Mouse (Mus musculus) ovary, adult 18-20 months (tissue): Measurements from ENCODE around the gene Ptk6.
A peak's percentile ranks its signal among the peaks of the same experiment; 100 is the strongest.
"Not testable (repeated sequence)": the region's sequence is repeated elsewhere in the genome, so short reads cannot be mapped to it uniquely, and the experiment has no call there.

Source experiments
- DNase-seq: peaks from one replicate; pipeline ENCODE4 v3.0.0; 2022; ENCODE audit warnings: low spot score, mixed read lengths

Gene Ptk6

GRCm38 (mm10) chr2:181219538-181220216 lies 17.1 kb upstream of the Ptk6 start, which contains the start of gene Fndc11:
Gene Fndc11, plus strand, starts transcription at chr2:181220013.
- peak; percentile 74 for DNase-seq

- DNase-seq = no peak
These were observed 16.4 kb upstream of the Ptk6 start for GRCm38 (mm10) chr2:181218881-181219485.

- no peak for DNase-seq
These were observed 13.4 kb upstream of the Ptk6 start for GRCm38 (mm10) chr2:181216037-181216436.

GRCm38 (mm10) chr2:181213021-181213445 lies 10.4 kb upstream of the Ptk6 start, which contains the start of gene Srms:
Gene Srms, minus strand, starts transcription at chr2:181213185.
- DNase-seq = no peak

GRCm38 (mm10) chr2:181212389-181213020 lies 9.9 kb upstream of the Ptk6 start:
- no peak for DNase-seq

- no peak for DNase-seq
These were observed 3.5 kb upstream of the Ptk6 start for GRCm38 (mm10) chr2:181206118-181206517.

- DNase-seq = no peak
These were observed 3.1 kb upstream of the Ptk6 start for GRCm38 (mm10) chr2:181205678-181206077.

- DNase-seq = no peak
These were observed 297 bp upstream of the Ptk6 start for GRCm38 (mm10) chr2:181202886-181203285.

- no peak for DNase-seq
These were observed 983 bp downstream of the Ptk6 start for GRCm38 (mm10) chr2:181201606-181202005.

GRCm38 (mm10) chr2:181196628-181197300 lies 5.8 kb downstream of the Ptk6 start:
- no peak for DNase-seq

- no peak for DNase-seq
These were observed 9.5 kb downstream of the Ptk6 start for GRCm38 (mm10) chr2:181193044-181193443.

- no peak for DNase-seq
These were observed 10.7 kb downstream of the Ptk6 start for GRCm38 (mm10) chr2:181191936-181192335.

- not testable (repeated sequence) for DNase-seq
These were observed 11.2 kb downstream of the Ptk6 start for GRCm38 (mm10) chr2:181191385-181191784.

- DNase-seq = no peak
These were observed 13.3 kb downstream of the Ptk6 start for GRCm38 (mm10) chr2:181189321-181189720.

- no peak for DNase-seq
These were observed 13.9 kb downstream of the Ptk6 start for GRCm38 (mm10) chr2:181188681-181189080.

GRCm38 (mm10) chr2:181187121-181188000 lies 15.2 kb downstream of the Ptk6 start, which contains the start of gene Ppdpf:
Gene Ppdpf, plus strand, starts transcription at chr2:181187247.
- DNase-seq = peak; percentile 92

- peak; percentile 70 for DNase-seq
These were observed 16.0 kb downstream of the Ptk6 start for GRCm38 (mm10) chr2:181186635-181187034.

GRCm38 (mm10) chr2:181180898-181181297 lies 21.7 kb downstream of the Ptk6 start:
- no peak for DNase-seq

- no peak for DNase-seq
These were observed 24.1 kb downstream of the Ptk6 start for GRCm38 (mm10) chr2:181178471-181178870.

- DNase-seq = no peak
These were observed 24.6 kb downstream of the Ptk6 start for GRCm38 (mm10) chr2:181178015-181178414.

- DNase-seq = no peak
These were observed 27.9 kb downstream of the Ptk6 start for GRCm38 (mm10) chr2:181174646-181175045.
